Mouse (Mus musculus) megakaryocyte-erythroid progenitor cell, adult 5-6 weeks (primary cell): ENCODE measurements around the gene Irs3. TPM values are rescaled to one million over a fixed set of nuclear protein-coding genes. Genes with fewer than 3 reads are reported as not detected.

ENCODE experiments used
- ATAC-seq: replicated peaks from 2 replicates; pipeline ENCODE4 v1.8.0; 2016; ENCODE audit warnings: mild to moderate bottlenecking, inconsistent platforms; ENCODE audit not compliant: severe bottlenecking, poor library complexity, low FRiP score, low TSS enrichment
- total RNA-seq, 2 experiments: library from RNA; stranded (forward) in 1 of 2; stranded (reverse) in 1 of 2; fragments of 200-1000, 215-1000 nt in 1 of 2; fragments of >200 nt in 1 of 2; fragmentation: Nextera tagmentation in 1 of 2; gene quantifications; 2 replicates each; pipeline ENCODE4 v1.2.3; 2014 to 2017

Irs3 gene
- total RNA-seq, 2 experiments from 2014 or later: 0.80 TPM; not detected in 1

DNA sequence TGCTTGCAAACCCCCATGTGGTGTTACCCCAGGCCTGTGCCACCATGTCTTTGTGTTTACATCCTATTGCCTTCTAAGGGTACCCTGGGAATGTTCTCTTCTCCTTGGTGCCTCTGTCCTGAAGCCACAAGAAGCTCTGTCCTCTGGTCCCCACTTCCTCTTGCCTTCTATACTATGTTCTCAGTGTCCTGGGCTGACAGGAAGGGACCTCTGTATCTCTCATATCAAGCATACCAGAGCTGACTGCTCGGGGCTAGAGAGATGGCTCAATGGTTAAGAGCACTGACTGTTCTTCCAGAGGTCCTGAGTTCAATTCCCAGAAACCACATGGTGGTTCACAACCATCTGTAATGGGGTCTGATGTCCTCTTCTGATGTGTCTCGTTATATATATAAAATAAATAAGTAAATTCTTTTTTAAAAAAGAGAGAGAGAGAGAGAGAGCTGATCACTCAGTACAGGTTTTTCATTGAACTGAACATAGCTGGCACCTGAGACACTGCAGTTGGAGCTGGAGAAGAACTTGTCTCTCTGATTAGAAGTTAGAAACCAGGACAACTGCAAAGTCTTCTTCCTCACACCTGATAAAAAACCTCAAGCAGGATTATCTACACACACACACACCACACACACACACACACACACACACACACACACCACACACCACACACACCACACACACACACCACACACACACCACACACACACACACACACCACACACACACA lies 47.3 kb downstream of the Irs3 start:
- ATAC-seq: no peak

DNA sequence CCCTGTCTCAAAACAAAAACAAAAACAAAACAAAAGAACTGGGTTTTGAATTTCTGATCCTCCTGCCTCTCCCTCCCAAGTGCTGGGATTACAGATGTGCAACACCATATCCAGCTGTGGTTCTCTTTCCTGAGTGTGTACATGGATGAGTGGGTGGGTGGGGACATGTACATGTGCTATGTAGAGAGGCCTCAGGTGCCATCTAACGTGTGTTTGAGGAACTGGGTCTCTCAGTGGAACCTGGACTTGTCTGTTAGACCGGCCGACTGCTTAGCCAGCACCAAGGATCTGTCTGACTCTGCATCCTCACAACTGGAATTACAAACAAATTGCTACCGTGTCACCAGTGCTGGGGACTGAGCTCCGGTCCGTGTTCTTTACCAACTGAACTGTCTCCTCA lies 47.9 kb downstream of the Irs3 start:
- ATAC-seq: no peak

DNA sequence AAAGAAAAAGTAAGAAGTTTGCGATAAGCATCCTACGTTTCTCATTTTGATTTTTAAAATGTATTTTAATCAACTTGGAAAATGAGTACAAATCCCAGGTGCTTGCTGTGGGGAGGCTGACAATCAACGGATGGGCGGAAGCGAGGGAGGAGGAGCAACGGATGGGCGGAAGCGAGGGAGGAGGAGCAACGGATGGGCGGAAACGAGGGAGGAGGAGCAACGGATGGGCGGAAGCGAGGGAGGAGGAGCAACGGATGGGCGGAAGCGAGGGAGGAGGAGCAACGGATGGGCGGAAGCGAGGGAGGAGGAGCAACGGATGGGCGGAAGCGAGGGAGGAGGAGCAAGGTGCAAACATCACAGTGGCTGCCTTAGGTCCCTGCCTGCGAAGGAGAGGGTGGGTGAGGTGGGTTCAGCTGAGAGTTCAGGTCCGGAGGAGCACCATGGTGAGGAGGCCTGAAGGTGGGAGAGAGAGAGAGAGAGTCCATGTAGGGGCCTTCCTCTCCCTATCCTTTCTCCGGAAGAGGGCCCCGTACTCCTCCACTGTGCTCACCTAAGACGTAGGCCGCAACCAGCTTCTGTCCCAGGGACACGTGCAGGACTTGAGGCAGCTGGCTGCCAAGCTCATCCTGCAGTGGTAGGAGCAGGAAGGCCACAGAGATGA lies 48.8 kb downstream of the Irs3 start:
- ATAC-seq: no peak; the same call in 1 of the 2 replicates

DNA sequence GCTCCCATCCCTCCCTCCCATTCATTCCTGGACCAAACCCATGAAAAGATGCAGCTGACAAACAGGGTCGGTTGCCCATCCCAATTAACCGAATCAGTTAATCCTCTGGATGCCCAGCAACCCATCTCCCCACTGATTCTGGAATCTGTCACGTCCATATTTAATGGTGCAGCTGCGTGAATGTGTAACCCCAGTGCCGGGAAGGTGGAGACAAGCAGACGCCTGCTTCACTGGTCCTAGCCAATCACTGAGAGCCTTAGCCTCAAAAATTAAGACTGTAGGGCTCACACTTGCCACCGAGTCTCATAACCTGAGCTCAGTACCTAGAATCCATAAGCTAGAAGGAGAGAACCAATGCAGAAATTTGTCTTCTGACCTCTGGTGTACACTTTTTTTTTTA lies 49.6 kb downstream of the Irs3 start:
- no peak for ATAC-seq

Other genes with a start within 250 kb of the Irs3 start
- gene Zan, start 168.7 kb downstream of the Irs3 start, total RNA-seq (2014; fragmentation: Nextera tagmentation): 0.02 and 0.92 TPM in 2 replicates
- 0.05 and 0.11 TPM in 2 replicates for gene Zan, start 168.7 kb downstream of the Irs3 start, total RNA-seq (2017)
- 51.2 and 51.5 TPM in 2 replicates for gene Pop7, start 143.2 kb downstream of the Irs3 start, total RNA-seq (2014; fragmentation: Nextera tagmentation)
- gene Pop7, start 143.2 kb downstream of the Irs3 start, total RNA-seq (2017): 26.6 and 34.2 TPM in 2 replicates
- 19.8 and 39.2 TPM in 2 replicates for gene Gigyf1, start 127.2 kb downstream of the Irs3 start, total RNA-seq (2014; fragmentation: Nextera tagmentation)
- gene Gigyf1, start 127.2 kb downstream of the Irs3 start, total RNA-seq (2017): 7.9 and 10.8 TPM in 2 replicates
- not detected in 2 replicates for gene Epo, start 112.5 kb downstream of the Irs3 start, total RNA-seq (2014; fragmentation: Nextera tagmentation)
- gene Epo, start 112.5 kb downstream of the Irs3 start, total RNA-seq (2017): not detected in 2 replicates
- gene Gnb2, start 112.2 kb downstream of the Irs3 start, total RNA-seq (2014; fragmentation: Nextera tagmentation): 367 and 396 TPM in 2 replicates
- 155 and 173 TPM in 2 replicates for gene Gnb2, start 112.2 kb downstream of the Irs3 start, total RNA-seq (2017)
- gene Actl6b, start 92.2 kb downstream of the Irs3 start, total RNA-seq (2014; fragmentation: Nextera tagmentation): not detected in 2 replicates
- gene Actl6b, start 92.2 kb downstream of the Irs3 start, total RNA-seq (2017): not detected in 2 replicates
- gene Tfr2, start 75.9 kb downstream of the Irs3 start, total RNA-seq (2014; fragmentation: Nextera tagmentation): 166 and 215 TPM in 2 replicates
- 94.7 and 144 TPM in 2 replicates for gene Tfr2, start 75.9 kb downstream of the Irs3 start, total RNA-seq (2017)
- gene Mospd3, start 44.7 kb downstream of the Irs3 start, total RNA-seq (2014; fragmentation: Nextera tagmentation): 258 and 312 TPM in 2 replicates
- gene Mospd3, start 44.7 kb downstream of the Irs3 start, total RNA-seq (2017): 15.8 and 18.8 TPM in 2 replicates
- 3.5 TPM in 1 of 2 replicates, not detected in the other for gene Pcolce, start 31.9 kb downstream of the Irs3 start, total RNA-seq (2014; fragmentation: Nextera tagmentation)
- 0.34 TPM in 1 of 2 replicates, not detected in the other for gene Pcolce, start 31.9 kb downstream of the Irs3 start, total RNA-seq (2017)
- gene Fbxo24, start 16.7 kb downstream of the Irs3 start, total RNA-seq (2014; fragmentation: Nextera tagmentation): not detected in 2 replicates
- gene Fbxo24, start 16.7 kb downstream of the Irs3 start, total RNA-seq (2017): not detected in 2 replicates
- 56.4 and 79.5 TPM in 2 replicates for gene Lrch4, start 16.6 kb downstream of the Irs3 start, total RNA-seq (2014; fragmentation: Nextera tagmentation)
- gene Lrch4, start 16.6 kb downstream of the Irs3 start, total RNA-seq (2017): 13.9 and 14.7 TPM in 2 replicates
- 19.5 and 22.4 TPM in 2 replicates for gene Gm20605, start 16.5 kb downstream of the Irs3 start, total RNA-seq (2014; fragmentation: Nextera tagmentation)
- 2.8 and 3.1 TPM in 2 replicates for gene Gm20605, start 16.5 kb downstream of the Irs3 start, total RNA-seq (2017)
- 45.8 and 69.9 TPM in 2 replicates for gene Sap25, start 4.4 kb downstream of the Irs3 start, total RNA-seq (2014; fragmentation: Nextera tagmentation)
- gene Sap25, start 4.4 kb downstream of the Irs3 start, total RNA-seq (2017): 10.0 and 12.9 TPM in 2 replicates
- 22.7 and 37.5 TPM in 2 replicates for gene Agfg2, start 39.0 kb upstream of the Irs3 start, total RNA-seq (2014; fragmentation: Nextera tagmentation)
- 17.0 TPM in 2 replicates for gene Agfg2, start 39.0 kb upstream of the Irs3 start, total RNA-seq (2017)
- 0.57 TPM in 1 of 2 replicates, not detected in the other for gene Nyap1, start 95.9 kb upstream of the Irs3 start, total RNA-seq (2014; fragmentation: Nextera tagmentation)
- gene Nyap1, start 95.9 kb upstream of the Irs3 start, total RNA-seq (2017): not detected in 2 replicates
- 45.4 and 55.2 TPM in 2 replicates for gene Tsc22d4, start 100.0 kb upstream of the Irs3 start, total RNA-seq (2014; fragmentation: Nextera tagmentation)
- 43.0 and 66.3 TPM in 2 replicates for gene Tsc22d4, start 100.0 kb upstream of the Irs3 start, total RNA-seq (2017)
- 40.6 and 60.7 TPM in 2 replicates for gene Ppp1r35, start 133.1 kb upstream of the Irs3 start, total RNA-seq (2014; fragmentation: Nextera tagmentation)
- 30.0 and 60.2 TPM in 2 replicates for gene Ppp1r35, start 133.1 kb upstream of the Irs3 start, total RNA-seq (2017)
- 59.2 and 84.0 TPM in 2 replicates for gene Mepce, start 141.9 kb upstream of the Irs3 start, total RNA-seq (2014; fragmentation: Nextera tagmentation)
- gene Mepce, start 141.9 kb upstream of the Irs3 start, total RNA-seq (2017): 22.0 and 26.7 TPM in 2 replicates
- gene Zcwpw1, start 142.1 kb upstream of the Irs3 start, total RNA-seq (2014; fragmentation: Nextera tagmentation): 4.2 and 5.5 TPM in 2 replicates
- gene Zcwpw1, start 142.1 kb upstream of the Irs3 start, total RNA-seq (2017): 7.8 and 18.7 TPM in 2 replicates
- 6.5 TPM in 1 of 2 replicates, not detected in the other for gene Pilra, start 190.6 kb upstream of the Irs3 start, total RNA-seq (2014; fragmentation: Nextera tagmentation)
- gene Pilra, start 190.6 kb upstream of the Irs3 start, total RNA-seq (2017): not detected in 2 replicates
- not detected in 2 replicates for gene Pilrb1, start 212.4 kb upstream of the Irs3 start, total RNA-seq (2014; fragmentation: Nextera tagmentation)
- not detected in 2 replicates for gene Pilrb1, start 212.4 kb upstream of the Irs3 start, total RNA-seq (2017)
- 1.5 TPM in 1 of 2 replicates, not detected in the other for gene Pilrb2, start 226.1 kb upstream of the Irs3 start, total RNA-seq (2014; fragmentation: Nextera tagmentation)
- not detected in 2 replicates for gene Pilrb2, start 226.1 kb upstream of the Irs3 start, total RNA-seq (2017)